Mouse (Mus musculus) T-cell, adult 2 months (primary cell): ENCODE data around the gene Necab3.

Experiments
- DNase-seq: peaks from one replicate; pipeline ENCODE4 v3.0.0; 2022; ENCODE audit warnings: low spot score

The Necab3 gene

DNA sequence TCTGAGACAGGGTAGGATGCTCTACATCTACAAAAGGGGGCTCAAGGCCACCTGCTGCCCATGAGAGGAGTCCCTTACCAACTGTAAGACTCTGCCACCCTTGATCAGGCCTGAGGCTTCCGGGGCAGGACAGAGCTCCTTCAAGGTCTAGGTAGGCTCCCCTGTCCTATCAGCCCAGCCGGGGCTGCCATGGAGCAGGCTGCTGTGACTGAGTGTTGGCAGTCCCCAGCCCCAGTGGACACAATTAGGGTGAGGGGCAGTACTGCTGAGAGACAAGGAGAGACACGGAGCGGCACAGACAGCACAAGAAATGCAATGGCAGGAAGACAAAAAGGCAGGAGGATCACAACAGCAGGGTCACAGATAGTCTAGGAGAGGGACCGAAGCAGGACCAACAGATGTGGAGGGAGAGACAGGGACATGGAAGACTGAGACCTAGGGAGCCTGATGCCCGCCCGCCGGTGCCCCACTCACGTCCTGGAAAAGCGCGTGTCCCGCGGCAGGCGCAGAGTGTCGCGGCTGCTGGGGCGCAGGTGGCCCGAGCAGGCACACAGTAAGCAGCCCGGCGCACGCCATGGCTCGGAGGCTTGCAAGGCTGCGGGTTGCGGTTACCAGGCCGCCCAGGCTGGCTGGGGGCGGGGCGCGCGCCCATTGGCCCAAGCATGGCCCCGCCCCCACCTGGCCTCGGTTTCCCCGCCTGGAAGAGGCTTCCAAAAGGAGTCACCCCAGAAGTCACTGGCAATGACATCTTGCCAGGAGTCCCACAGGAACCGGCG, at the start of gene Necab3:
Necab3 (minus strand) TSS at position 627 of the 776 bp plus-strand sequence.
- DNase-seq = peak; percentile 36

DNA sequence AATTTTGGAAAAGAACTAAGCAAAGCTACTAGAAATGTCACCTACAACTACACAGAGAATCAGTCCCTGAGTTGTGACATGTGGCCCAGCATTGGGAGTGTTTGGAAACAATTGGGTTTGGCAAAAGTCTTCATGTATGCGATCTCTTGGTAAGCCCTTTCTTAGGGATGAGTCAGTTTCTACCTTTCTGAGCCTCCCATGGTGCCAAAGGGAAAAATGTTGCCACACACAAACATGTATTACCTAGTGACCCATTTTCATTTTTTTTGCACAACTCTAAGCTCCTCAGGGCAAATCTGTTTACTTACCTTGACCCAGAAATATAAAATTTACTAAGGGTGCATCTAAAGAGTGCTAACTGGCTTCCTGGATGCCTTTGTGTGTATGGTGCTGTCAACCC, 48.3 kb upstream of the Necab3 start:
- no peak for DNase-seq

DNA sequence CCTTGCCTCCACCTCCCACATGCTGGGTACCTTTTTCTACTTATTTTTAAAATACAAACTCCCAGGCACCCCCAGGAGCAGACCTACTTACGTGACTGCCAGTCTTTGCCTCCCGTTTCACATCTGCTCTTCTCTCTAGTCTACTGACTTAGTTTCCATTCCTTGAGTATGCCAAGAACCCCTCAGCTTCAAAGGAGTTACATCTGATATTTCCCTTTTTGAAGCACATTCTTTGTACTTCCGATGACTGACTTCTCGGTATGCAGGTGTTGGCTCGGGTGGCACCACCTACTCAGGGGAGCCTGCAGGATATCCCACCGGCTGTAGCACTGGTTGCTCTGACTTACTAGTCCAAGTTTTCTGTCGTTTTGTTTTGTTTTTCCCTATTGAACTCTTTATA, 45.5 kb upstream of the Necab3 start:
- peak; percentile 48 for DNase-seq

DNA sequence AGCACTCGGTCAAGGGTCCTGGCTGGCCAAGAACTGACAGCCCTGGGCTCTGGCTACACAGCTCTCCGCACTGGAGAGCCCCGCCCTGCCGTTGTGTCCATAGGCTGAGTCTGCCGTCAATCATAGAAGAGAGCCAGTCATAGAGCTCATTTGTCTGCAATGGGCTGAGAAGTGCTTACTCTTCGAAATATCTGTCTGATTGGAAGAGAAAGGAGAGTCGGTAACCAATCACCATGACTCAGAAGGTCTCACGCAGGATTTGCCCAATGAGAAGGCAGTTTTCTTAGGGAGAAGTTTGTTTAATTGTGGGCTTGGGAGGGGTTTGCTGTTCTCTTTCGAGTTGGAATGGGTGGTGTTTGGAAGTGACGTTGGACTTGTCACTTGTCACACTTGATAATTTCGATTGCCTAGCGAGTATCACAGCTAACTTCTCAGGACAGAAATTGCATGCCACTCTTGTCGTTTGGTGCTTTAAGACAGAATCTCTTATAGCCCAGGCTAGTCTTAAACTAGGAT, 45.0 kb upstream of the Necab3 start, which contains the start of gene Pxmp4:
Pxmp4 (minus strand) TSS at position 71 of the 516 bp plus-strand sequence.
- DNase-seq = peak; percentile 96

DNA sequence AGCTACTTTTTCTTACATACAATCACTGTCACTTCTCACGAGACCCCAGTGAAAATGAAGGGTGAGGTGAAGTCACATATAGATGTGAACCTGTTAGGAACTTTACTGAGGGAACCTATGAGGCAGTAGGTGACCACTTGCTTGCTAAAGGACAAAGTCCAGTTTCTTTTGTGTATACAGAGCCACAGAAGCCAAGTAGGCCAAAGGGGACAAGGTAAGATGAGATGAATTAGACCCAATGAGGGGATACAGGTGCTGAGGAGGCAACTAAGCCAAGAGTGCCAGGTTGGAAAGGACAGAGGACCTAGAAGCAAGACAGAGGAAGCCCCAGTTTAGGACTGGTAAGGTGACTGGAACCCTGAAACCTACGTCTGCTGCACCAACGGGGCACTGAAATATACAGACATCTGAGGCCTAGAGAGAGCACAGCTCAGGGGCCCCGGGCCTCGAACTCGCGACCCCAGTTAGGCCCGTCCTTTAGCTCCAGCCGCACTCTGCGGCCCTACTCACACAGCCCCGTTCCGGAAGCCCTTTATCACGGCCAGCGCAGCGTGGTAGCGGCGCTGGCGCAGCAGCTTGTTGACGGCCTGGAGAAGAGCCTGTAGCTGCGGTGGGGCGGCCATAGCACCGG, 44.4 kb upstream of the Necab3 start:
- DNase-seq = no peak

DNA sequence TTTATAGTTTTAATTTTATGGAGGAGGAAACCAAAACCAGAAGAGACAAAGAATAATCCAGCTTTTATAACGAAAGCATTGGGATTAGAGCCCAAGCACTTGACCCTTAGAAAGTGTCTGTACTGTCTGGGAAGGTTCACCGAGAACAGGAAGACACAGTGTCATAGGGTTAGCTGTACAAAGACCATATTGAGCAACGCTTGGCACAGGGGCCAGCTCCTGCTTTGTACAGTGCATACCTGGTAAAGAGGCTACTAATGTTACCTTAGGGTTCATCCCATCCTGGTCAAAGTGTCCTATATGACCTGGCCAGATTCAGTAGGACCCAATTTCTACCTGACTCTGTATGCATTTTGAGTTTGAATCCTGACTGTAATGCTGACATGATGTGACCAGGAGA, 42.6 kb upstream of the Necab3 start:
- DNase-seq = no peak

DNA sequence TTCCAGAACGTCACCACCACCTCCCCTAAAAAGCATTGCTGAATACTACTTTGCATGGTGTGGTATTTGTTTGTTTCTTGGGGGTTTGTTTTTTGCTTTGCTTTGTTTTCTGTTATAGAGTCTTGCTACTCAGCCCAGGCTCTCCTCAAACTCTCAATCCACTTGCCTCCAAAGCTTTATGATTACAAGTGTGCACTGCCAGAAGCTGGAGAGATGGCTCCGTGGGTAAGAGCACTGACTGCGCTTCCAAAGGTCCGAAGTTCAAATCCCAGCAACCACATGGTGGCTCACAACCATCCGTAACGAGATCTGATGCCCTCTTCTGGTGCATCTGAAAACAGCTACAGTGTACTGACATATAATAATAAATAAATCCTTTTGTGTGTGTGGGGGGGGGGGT, 41.9 kb upstream of the Necab3 start:
- DNase-seq = no peak

DNA sequence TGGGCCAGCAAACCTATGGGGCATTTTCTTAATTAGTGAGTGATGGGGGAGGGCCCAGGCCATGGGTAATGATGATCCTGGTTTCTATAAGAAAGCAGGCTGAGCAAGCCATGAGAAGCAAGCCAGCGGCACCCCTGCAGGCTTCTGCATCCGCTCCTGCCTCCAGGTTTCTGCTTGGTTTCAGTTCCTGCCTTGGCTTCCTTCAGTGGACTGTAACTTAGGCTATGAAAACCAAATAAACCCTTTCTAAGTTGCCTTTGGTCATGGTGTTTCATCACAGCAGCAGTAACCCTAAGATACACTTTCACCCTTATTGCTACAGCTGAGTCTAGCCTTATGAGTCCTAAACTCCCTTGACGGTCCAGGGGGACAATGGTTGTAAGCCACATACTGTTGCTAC, 38.7 kb upstream of the Necab3 start:
- DNase-seq = no peak

DNA sequence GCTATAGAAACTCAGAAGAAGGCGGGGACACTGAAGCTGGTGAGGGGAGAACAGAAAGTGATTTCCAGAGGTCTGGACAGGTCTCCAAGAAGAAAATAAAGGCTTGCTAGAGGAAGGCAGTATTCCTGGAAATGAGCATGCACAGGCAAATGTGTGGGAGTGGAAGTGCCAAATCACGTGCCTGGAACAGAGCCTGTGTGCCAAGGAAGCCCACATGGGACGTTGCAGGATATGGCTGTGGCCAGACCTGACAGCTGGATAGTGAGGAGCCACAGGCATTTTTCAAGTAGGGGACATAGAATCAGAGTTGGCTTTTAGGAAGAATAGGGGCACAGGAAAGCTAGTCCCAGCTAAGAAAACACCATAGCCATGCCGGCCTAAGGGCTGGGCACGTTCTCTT, 37.1 kb upstream of the Necab3 start:
- DNase-seq = no peak

DNA sequence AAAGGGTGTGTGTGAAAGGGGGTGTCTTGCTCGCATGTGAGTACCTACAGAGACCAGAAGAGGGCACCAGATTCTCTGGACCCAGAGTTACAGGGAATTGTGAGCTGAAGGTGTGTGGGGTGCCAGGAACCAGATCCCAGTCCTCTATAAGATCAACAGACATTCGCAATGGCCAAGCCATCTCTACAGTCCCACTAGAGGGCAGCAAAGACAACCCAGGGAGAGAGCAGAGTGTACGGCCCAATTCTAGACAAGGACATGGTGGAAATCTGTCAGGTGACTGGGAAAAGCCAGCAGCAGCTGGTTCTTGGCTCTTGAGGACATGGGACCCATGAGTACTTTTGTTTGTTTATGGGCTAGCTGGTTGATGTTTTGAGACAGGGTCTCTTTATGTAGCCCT, 34.3 kb upstream of the Necab3 start:
- DNase-seq = peak; percentile 47

DNA sequence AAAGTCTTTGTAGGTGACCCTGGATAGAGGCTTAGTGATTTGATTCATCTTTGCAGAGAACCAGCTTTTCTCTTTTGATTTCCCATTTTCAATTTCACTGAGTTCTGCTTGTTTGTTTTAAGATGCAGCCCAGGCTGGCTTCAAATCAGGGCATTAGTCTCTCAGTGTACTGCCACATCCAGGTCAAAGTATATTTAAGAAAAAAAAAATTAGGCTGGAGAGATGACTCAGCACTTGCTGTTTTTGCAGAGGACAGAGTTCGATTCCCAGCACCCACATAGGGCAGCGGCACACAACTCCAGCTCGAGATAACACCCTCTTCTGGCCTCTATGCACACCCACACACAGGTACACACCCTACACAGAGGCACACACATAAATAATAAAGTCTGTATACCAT, 32.5 kb upstream of the Necab3 start:
- no peak for DNase-seq

DNA sequence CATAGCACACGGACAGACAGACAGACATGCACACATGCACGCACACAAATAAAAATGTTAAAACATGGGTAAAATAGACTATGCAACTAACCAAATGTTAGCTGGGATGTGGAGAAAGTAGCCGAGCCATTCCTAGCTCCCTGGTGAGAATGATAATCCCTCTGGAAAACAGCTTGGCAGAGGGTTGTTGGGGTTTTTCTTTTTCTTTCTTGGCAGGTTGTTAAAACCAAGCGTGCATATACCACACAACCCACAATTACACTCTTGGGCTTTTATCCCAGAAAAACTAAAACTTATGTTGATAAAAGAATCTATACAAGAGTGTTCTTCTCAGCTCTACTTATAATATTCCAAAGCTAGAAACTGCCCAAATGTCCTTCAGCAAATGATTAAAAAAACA, 30.4 kb upstream of the Necab3 start:
- no peak for DNase-seq

DNA sequence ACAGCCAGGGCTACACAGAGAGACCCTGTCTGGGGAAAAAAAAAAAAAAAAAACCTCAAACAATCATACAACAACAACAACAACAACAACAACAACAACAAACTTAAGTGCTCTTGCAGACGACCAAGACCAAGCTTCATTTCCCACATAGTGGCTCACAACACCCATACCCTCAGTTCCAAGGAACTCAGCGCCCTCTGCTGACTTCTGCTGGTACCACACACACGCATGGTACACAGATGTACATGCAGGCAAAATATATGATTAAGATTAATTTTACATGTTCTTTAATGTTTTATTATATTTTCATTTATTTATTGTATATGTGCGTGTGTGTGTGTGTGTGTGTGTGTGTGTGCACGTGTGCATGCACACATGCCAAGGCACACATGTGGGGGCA, 27.7 kb upstream of the Necab3 start:
- DNase-seq = peak; percentile 20

DNA sequence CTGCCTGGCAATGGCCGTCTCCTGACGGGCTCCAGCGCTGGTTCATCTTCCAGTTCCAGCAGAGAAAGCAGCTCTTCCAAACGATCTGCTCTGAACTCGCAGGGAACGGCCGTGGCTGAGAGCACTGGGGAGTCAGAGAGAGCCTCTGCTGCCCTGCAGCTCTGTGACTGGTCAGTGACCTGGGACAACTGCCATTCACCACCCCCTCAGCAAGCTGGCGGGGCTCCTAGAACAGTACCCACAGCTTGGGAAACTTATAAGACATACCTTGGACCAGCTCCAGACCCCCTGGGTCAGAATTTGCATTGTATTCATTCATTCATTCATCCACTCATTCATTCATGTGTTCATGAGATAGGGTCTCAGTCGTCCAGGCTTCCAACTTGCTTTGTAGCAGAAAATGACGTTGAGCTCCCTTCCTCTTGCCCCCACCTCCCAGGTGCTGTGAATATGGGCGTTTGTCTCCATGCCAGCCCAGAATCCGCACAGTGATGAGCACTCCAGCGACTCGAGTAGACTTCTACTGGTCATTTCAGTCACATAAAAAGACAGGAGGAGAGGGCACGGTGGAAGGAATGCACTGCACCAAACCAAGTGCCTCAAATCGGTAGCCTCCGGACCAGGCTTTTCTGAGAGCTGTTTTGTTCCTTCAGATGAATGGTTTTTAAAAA, 26.4 kb upstream of the Necab3 start:
- no peak for DNase-seq

DNA sequence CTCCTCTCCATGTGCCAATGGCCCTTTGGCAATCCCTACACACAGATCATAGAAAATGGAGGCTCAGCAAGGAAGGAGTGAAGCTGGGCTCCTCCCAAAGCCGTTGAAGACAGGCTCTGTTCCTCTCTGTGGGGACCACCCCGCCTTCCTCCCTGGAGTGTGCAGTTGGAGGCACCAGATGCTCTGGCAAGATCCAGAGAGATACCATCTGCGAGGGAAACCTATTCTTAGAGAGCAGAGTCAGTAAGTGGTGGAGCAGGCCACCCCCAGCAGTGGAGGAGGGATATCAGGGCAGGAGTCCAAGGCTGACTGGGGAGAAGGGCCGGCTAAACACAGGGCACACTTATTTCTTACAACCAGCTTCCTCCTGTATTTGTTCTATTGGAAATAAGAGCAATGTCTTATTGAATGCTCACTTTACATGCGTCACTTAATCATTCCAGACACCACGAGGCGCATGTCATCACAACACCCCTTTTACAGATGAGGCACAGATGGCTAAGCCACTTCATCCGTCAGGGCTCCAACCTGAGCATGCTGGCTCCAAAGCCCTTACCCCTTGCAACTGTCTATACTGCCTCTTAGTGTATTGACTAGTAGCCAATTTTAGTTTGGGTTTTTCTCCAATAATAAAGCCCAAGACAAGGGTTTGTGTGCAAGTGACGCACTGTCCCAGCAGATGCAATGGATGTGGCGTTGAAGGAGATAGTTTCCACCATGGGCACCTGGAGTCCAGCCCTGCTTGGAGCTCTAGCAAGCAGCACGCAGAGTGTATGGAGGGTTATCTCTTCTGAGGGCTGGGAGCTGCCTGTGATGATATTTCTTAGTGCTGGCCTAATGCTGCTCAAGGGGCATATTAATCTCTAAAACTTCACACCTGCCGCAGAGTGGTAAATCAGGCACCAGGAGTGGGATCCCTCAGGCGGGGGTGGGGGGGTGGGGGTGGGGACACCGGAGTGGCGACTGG, 25.5 kb upstream of the Necab3 start:
- no peak for DNase-seq

DNA sequence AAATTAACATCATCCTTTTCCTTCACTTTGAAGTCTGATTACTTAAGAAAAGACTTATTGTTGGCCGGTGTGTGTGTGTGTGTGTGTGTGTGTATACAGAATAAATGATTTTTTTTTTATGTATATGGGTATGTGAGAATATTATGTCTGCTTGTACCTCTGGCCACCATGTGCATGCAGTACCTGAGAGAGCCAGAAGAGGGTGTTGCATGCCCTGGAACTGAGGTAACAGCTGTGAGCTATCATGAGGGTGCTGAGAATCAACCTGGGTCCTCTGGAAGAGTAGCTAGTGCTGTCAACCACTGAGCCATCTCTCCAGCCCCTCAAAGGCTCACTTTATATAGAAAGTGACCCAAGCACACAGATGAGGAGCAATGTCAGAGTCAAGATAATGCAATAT, 22.7 kb upstream of the Necab3 start:
- DNase-seq = no peak

DNA sequence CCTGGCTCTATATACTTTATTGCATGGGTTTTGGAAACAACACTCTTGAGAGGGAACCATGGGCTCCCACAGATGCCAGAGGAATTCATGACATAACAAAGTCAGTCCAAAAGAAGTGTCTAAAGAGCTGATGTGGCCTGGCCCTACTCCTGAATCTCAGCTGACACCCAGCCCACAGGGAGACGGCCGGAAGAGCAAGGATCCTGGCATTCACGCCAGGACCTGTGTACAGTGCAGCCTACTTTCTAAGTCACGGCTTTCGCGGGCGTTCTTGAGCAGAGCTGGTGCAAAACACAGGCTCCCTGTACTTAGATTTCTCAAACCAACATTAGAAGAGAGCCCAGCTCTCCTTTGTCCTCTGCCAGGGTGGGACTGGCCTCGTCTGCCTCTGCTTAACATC, 21.9 kb upstream of the Necab3 start:
- no peak for DNase-seq

DNA sequence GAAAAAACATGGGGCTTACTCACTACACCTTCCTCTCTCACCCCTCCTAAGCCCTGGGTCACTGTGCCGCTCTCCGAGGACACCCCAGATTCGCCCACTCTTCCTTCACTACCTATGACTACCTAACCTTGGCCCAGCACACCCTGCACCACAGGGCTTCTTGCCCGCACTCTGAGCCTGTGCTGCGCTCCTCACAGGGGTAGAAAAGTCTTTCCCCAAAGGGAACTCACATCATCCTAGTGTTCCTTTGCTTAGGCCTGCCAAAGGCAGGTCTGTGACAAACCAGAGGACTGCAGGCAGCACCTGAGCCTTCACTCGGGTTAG, 19.0 kb upstream of the Necab3 start:
- no peak for DNase-seq

DNA sequence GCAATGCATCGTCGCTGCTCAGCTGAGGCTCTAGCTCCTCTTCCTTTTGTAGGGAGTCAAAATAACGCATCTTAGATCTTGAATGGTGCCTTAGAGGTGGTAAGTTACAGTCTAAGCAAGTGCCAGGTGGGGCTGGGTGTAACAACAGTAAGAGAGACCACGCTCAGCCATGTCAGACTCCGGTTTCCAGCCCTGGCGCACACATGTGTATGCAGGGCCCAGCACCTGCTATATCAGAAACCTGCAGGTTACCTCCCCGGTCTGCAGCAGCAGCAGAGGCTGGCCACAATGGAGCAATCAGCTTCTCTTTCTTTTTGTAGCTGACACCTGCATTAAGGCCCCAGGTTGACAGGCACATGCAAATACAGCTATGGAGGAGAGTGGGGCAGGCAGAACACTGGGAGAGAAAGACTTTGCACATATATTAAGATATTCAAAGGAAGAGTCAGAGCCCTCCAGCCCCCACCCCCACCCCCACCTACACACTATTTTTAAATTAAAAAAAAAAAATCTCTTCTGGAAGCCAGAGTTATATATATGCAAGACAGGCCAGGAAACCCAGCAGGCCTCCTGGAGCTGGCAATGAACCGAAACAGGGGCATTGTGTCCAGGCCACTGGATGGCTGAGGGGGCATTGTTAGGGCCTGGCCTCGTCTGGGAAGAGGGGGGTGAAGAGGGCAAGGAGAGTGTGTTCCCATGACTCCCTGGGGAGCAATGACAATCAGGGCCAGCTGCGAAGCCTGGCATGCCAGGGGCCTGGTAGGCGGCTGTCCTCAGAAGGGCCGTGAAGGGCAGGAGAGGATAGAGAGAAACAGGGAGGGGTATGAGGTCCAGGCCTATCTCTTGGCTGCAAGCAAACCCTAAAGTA, 18.4 kb upstream of the Necab3 start:
- no peak for DNase-seq

DNA sequence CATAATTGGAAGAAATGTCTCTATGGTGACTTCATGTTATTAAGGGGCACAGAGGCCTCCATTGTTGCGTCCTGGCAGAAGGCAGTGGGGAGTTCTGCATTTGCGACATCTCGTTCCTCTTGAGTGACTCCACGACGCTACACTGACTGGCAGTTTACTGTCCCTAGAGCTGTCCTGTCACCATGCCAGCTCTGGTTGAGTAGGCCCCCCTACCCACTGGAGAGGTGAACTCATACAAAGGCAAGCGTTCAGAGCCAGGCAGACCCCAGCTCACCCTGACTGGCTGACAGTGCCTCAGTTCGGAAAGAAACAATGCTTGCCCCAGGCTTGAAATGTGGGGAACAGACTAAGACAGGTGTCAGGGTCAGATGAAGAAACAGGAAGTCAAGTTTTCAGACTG, 15.6 kb upstream of the Necab3 start:
- DNase-seq = no peak

DNA sequence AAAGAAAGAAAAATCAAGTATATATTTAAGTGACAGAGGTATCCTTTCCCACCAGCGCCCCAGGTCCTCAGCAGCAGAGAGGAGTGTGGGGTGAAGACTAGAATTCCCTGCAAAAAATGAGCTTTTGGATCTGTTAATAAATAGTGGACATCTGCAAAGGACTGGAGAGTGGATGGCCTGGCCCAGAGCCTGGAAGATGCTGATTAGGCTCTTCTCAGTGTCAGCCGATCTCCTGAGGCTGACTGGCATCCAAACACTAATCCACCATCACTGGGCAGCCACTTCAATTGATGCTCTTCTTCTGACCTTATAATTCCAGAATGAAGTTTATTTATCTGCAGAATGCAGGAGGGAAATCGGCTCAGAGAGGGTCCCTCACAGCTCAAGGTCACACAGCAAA, 14.3 kb upstream of the Necab3 start:
- no peak for DNase-seq
